Mouse (Mus musculus) spleen, adult 2 months (tissue): Measurements from ENCODE around the gene Mfap5. TPM values are rescaled to one million over a fixed set of nuclear protein-coding genes. Genes with fewer than 3 reads are reported as not detected.
"Not testable (repeated sequence)": the region's sequence is repeated elsewhere in the genome, so short reads cannot be mapped to it uniquely, and the experiment has no call there.

Source experiments
- DNase-seq, 2 experiments: peaks; one replicate each; pipeline versions ENCODE4 v3.0.0 to v3.0.0-alpha.2; 2012 to 2021; ENCODE audit warnings: low spot score in 2 of 2, low read depth in 1 of 2
- H3K27ac ChIP-seq: fragments of 200-500 bp; 2 replicates; pipeline ENCODE4 v1.5.1; 2012; ENCODE audit warnings: low read length, inconsistent platforms; ENCODE audit not compliant: insufficient read depth
- H3K27me3 ChIP-seq: fragments of 200-500 bp; 2 replicates; pipeline ENCODE4 v1.6.1; 2012; ENCODE audit warnings: mild to moderate bottlenecking, moderate library complexity, low read length, inconsistent platforms; ENCODE audit not compliant: control insufficient read depth, insufficient read depth
- H3K36me3 ChIP-seq: fragments of 200-500 bp; 2 replicates; pipeline ENCODE4 v1.6.1; 2012; ENCODE audit warnings: mild to moderate bottlenecking, low read length, inconsistent platforms; ENCODE audit not compliant: control insufficient read depth, insufficient read depth
- H3K4me1 ChIP-seq: fragments of 200-500 bp; 2 replicates; pipeline ENCODE4 v1.6.1; 2011; ENCODE audit warnings: inconsistent platforms; ENCODE audit not compliant: control insufficient read depth, insufficient read depth, insufficient read length
- H3K4me3 ChIP-seq: fragments of 200-500 bp; 2 replicates; pipeline ENCODE4 v1.5.1; 2011; ENCODE audit warnings: mild to moderate bottlenecking, inconsistent platforms; ENCODE audit not compliant: insufficient read depth, insufficient read length; ENCODE audit errors: extremely low read depth
- CTCF ChIP-seq: fragments of 200-500 bp; IDR thresholded peaks from 2 replicates; pipeline ENCODE4 v1.5.1; 2011; ENCODE audit warnings: mild to moderate bottlenecking, inconsistent platforms; ENCODE audit not compliant: insufficient read depth, insufficient read length, insufficient replicate concordance; ENCODE audit errors: extremely low read depth
- POLR2A ChIP-seq: fragments of 200-500 bp; IDR thresholded peaks from 2 replicates; pipeline ENCODE4 v1.6.1; 2011; ENCODE audit warnings: low read depth, low read length, inconsistent platforms
- WGBS: fragments of 180-500 bp; shearing (Covaris S2); methylation state at CpG from one replicate; pipeline ENCODE4 v1.1.7; 2018; 5-methylcytosine and 5-hydroxymethylcytosine counted together
- polyA plus RNA-seq: library from polyadenylated mRNA; depleted of rRNA; stranded (reverse); fragments of >200 nt; gene quantifications from 2 replicates; pipeline ENCODE4 v1.2.3, GENCODE M21; 2012

Mfap5 gene
- polyA plus RNA-seq, 1 experiment, result 11.7 TPM

GRCm38 (mm10) chr6:122514312-122514711 lies 8.7 kb downstream of the Mfap5 start:
- DNase-seq, result no peak
- H3K4me1 ChIP-seq, result no peaks in the 10 kb centered on the region

DNA sequence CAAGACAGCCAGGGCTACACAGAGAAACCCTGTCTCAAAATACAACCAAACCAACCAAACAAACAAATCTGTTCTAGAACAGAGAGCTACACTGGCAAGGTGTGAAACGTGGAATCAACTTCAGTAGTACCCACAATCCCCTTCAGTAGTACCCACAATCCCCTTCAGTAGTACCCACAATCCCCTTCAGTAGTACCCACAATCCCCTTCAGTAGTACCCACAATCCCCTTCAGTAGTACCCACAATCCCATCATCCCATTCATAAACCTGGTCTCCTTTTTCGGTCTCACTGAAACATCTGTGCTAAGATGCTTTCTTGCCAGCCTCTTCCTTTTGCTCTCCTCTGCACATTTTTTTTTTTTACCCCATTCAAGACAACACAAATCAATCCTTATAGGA lies 10.1 kb downstream of the Mfap5 start:
- H3K36me3 ChIP-seq, H3K4me1 ChIP-seq, H3K27ac ChIP-seq, H3K27me3 ChIP-seq, DNase-seq, H3K4me3 ChIP-seq: not testable (repeated sequence)
- 85% methylated on average over 2 of the region's 2 CpGs for WGBS

More at GRCm38 (mm10) chr6:122514312-122514711, 8.7 kb downstream of the Mfap5 start:
- H3K36me3 ChIP-seq, result no peaks in the 10 kb centered on the region
- 88% methylated on average over 3 of the region's 3 CpGs for whole genome bisulfite sequencing
- no peak overlapping the region for H3K4me3 ChIP-seq
- H3K27me3 ChIP-seq, result no peaks in the 10 kb centered on the region
- H3K27ac ChIP-seq, result no peak overlapping the region
- no peak for TF ChIP-seq POLR2A
- no peak for TF ChIP-seq CTCF

GRCm38 (mm10) chr6:122517668-122518067 lies 12.0 kb downstream of the Mfap5 start:
- Histone ChIP-seq H3K4me3 (no peak overlapping the region), H3K36me3 (no peaks in the 10 kb centered on the region), H3K4me1 (no peaks in the 10 kb centered on the region), H3K27ac (no peak overlapping the region), H3K27me3 (no peaks in the 10 kb centered on the region)
- 72% methylated on average over 1 of the region's 1 CpGs for WGBS
- TF ChIP-seq POLR2A, result no peak
- no peak for TF ChIP-seq CTCF
- DNase-seq, result no peak

DNA sequence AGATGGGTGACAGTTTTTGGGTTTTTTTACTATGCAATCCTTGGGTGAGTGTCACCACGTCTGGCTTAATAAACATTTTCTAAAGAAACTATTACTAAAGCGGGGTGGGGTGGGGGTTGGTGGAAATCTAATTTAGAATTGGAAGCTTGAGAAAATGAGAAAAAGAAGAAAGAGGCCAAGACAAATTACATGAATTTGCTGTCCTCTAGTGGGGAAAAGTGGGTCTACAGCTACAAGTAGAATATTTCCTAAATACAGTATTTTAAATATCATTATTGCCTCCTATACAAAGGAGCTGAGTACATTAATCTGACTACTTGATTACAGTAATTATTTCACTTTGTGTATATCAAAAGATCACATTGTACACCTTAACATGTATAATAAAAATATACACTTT lies 13.7 kb downstream of the Mfap5 start:
- Histone ChIP-seq H3K4me1 (no peaks in the 10 kb centered on the region), H3K27me3 (no peaks in the 10 kb centered on the region), H3K4me3 (no peak overlapping the region), H3K36me3 (no peaks in the 10 kb centered on the region), H3K27ac (no peak overlapping the region)
- DNase-seq, result no peak
- WGBS, result 58% methylated on average over 2 of the region's 2 CpGs
- no peak for TF ChIP-seq CTCF
- no peak for TF ChIP-seq POLR2A

- Histone ChIP-seq H3K4me1 (no peaks in the 10 kb centered on the region), H3K27ac (no peak overlapping the region), H3K27me3 (0 out of 2 replicates have a peak, but pooled peaks cover 1% of the 10 kb centered on the region), H3K36me3 (no peaks in the 10 kb centered on the region), H3K4me3 (no peak overlapping the region)
- WGBS, result 81% methylated on average over 9 of the region's 9 CpGs
- no peak for DNase-seq
- TF ChIP-seq CTCF (no peak), POLR2A (no peak)
These were observed 16.9 kb downstream of the Mfap5 start for GRCm38 (mm10) chr6:122522595-122522994.

GRCm38 (mm10) chr6:122523289-122523688 lies 17.6 kb downstream of the Mfap5 start:
- no peak for TF ChIP-seq CTCF
- TF ChIP-seq POLR2A, result no peak
- Histone ChIP-seq H3K27me3 (0 out of 2 replicates have a peak, but pooled peaks cover 2% of the 10 kb centered on the region), H3K4me3 (no peak overlapping the region), H3K36me3 (no peaks in the 10 kb centered on the region), H3K27ac (no peak overlapping the region), H3K4me1 (no peaks in the 10 kb centered on the region)
- DNase-seq, result no peak
- 89% methylated on average over 8 of the region's 8 CpGs for WGBS

DNA sequence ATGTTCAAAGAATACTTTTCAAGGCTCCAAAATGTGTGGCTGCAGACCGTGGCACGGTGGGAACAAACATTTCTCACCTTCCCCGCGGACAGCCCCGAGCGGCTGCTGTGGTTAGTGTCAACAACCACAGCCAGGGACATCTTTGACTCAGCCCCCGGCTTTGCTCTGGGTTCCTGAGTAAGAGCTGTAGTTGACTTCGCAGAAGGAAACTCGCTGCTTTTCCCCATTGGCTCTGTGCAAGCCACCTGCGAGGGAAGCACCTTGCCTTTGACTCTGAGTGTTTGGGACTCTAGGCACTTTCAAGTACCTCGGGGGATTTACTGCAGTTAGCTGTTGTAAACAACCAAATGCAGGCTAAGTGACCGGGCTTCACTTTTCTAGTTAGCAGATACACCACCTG lies 22.0 kb downstream of the Mfap5 start:
- 10% methylated on average over 12 of the region's 12 CpGs for WGBS
- TF ChIP-seq POLR2A, result no peak
- TF ChIP-seq CTCF, result no peak
- Histone ChIP-seq H3K4me3 (no peak overlapping the region), H3K27me3 (0 out of 2 replicates have a peak, but pooled peaks cover 2% of the 10 kb centered on the region), H3K36me3 (no peaks in the 10 kb centered on the region), H3K27ac (no peak overlapping the region), H3K4me1 (no peaks in the 10 kb centered on the region)
- DNase-seq, result peak in 1 of 2 experiments; percentile 9
